Mouse (Mus musculus) hindbrain, postnatal 0 days (tissue): Measurements from ENCODE around the gene Mecom. TPM values are rescaled to one million over a fixed set of nuclear protein-coding genes. Genes with fewer than 3 reads are reported as not detected.
A peak's percentile ranks its signal among the peaks of the same experiment; 100 is the strongest.

ENCODE experiments used
- ATAC-seq: fragments of 200-750 bp; cut with Nextera tagmentation; 2 replicates; pipeline ENCODE4 v1.8.0; 2017; ENCODE audit warnings: mild to moderate bottlenecking, moderate TSS enrichment, moderate library complexity
- DNase-seq: peaks from one replicate; pipeline ENCODE4 v3.0.0-alpha.2; 2015; ENCODE audit warnings: low spot score
- H3K27ac ChIP-seq: fragments of 300-500 bp; sonication (generic); 2 replicates; pipeline ENCODE4 v1.5.1; 2014; ENCODE audit warnings: mild to moderate bottlenecking
- H3K27me3 ChIP-seq: fragments of 300-500 bp; sonication (generic); 2 replicates; pipeline ENCODE4 v1.6.1; 2014; ENCODE audit warnings: low read length, mixed read lengths; ENCODE audit not compliant: insufficient read depth
- H3K36me3 ChIP-seq: fragments of 300-500 bp; sonication (generic); 2 replicates; pipeline ENCODE4 v1.6.1; 2014; ENCODE audit warnings: low read length, mixed read lengths; ENCODE audit not compliant: insufficient read depth
- H3K4me1 ChIP-seq: fragments of 300-500 bp; sonication (generic); 2 replicates; pipeline ENCODE4 v1.6.1; 2014; ENCODE audit warnings: antibody characterized with exemption, low read length, mixed read lengths; ENCODE audit not compliant: insufficient read depth
- H3K4me2 ChIP-seq: fragments of 300-500 bp; sonication (generic); 2 replicates; pipeline ENCODE4 v1.6.1; 2014; ENCODE audit warnings: low read depth, mild to moderate bottlenecking, low read length, moderate library complexity, mixed read lengths
- H3K4me3 ChIP-seq: fragments of 300-500 bp; sonication (generic); 2 replicates; pipeline ENCODE4 v1.5.1; 2014; ENCODE audit warnings: low read length
- H3K9ac ChIP-seq: fragments of 300-500 bp; sonication (generic); replicated peaks from 2 replicates; pipeline ENCODE4 v1.6.1; 2014; ENCODE audit warnings: mild to moderate bottlenecking, low read length, moderate library complexity, mixed read lengths
- H3K9me3 ChIP-seq: fragments of 300-500 bp; sonication (generic); 2 replicates; pipeline ENCODE4 v1.6.1; 2016; ENCODE audit warnings: low read length, mixed read lengths
- CTCF ChIP-seq: IDR thresholded peaks from 2 replicates; pipeline ENCODE4 v1.5.1; 2016; ENCODE audit warnings: antibody characterized with exemption, control low read depth, low read depth
- WGBS: fragments of 180-500 bp; shearing (Covaris S2); extraction: QIAGEN DNeasy Blood & Tissue Kit; methylation state at CpG from one replicate; pipeline ENCODE4 v1.1.7; 2014; 5-methylcytosine and 5-hydroxymethylcytosine counted together
- polyA plus RNA-seq: library from polyadenylated mRNA; unstranded; fragments of >200 nt; fragmentation: Nextera tagmentation; extraction: Ambion mirVana; gene quantifications from 2 replicates; pipeline ENCODE4 v1.2.1, GENCODE M21; 2015
- total RNA-seq: library from RNA; depleted of rRNA; stranded (reverse); fragments of >200 nt; gene quantifications from 2 replicates; pipeline ENCODE4 v1.2.3, GENCODE M21; 2014

The Mecom gene
- total and polyA plus RNA-seq, 2 experiments from 2014 or later = 4.5 to 8.3 TPM

GRCm38 (mm10) chr3:30092481-30092880 lies 455.3 kb downstream of the Mecom start:
- no peak for DNase-seq
- no peaks in the 10 kb centered on the region for H3K36me3 ChIP-seq
- no peak overlapping the region for H3K9ac ChIP-seq
- no peak for ATAC-seq
- H3K27ac ChIP-seq = no peak overlapping the region
- H3K4me3 ChIP-seq = no peak overlapping the region
- no peaks in the 10 kb centered on the region for H3K27me3 ChIP-seq
- no peak for TF ChIP-seq CTCF
- H3K9me3 ChIP-seq = no peaks in the 10 kb centered on the region
- WGBS = 76% methylated on average over 7 of the region's 7 CpGs
- H3K4me1 ChIP-seq = no peaks in the 10 kb centered on the region
- no peak overlapping the region for H3K4me2 ChIP-seq

GRCm38 (mm10) chr3:30091860-30092259 lies 455.9 kb downstream of the Mecom start:
- H3K4me3 ChIP-seq = no peak overlapping the region
- H3K4me1 ChIP-seq = no peaks in the 10 kb centered on the region
- DNase-seq (no peak), ATAC-seq (no peak)
- H3K4me2 ChIP-seq = no peak overlapping the region
- no peaks in the 10 kb centered on the region for H3K9me3 ChIP-seq
- H3K36me3 ChIP-seq = no peaks in the 10 kb centered on the region
- no peak for TF ChIP-seq CTCF
- no peak overlapping the region for H3K27ac ChIP-seq
- H3K27me3 ChIP-seq = no peaks in the 10 kb centered on the region
- 82% methylated on average over 3 of the region's 3 CpGs for WGBS
- no peak overlapping the region for H3K9ac ChIP-seq

GRCm38 (mm10) chr3:30091401-30091800 lies 456.4 kb downstream of the Mecom start:
- Histone ChIP-seq H3K27me3 (no peaks in the 10 kb centered on the region), H3K9me3 (no peaks in the 10 kb centered on the region), H3K36me3 (no peaks in the 10 kb centered on the region), H3K4me3 (no peak overlapping the region), H3K4me2 (no peak overlapping the region), H3K27ac (no peak overlapping the region), H3K9ac (no peak overlapping the region), H3K4me1 (no peaks in the 10 kb centered on the region)
- 84% methylated on average over 1 of the region's 1 CpGs for WGBS
- no peak for ATAC-seq
- DNase-seq = no peak
- TF ChIP-seq CTCF = no peak

- no peak for DNase-seq
- no peak for TF ChIP-seq CTCF
- WGBS = 87% methylated on average over 6 of the region's 6 CpGs
- no peaks in the 10 kb centered on the region for H3K4me1 ChIP-seq
- no peak overlapping the region for H3K27ac ChIP-seq
- H3K9ac ChIP-seq = no peak overlapping the region
- no peaks in the 10 kb centered on the region for H3K9me3 ChIP-seq
- H3K4me3 ChIP-seq = no peak overlapping the region
- no peaks in the 10 kb centered on the region for H3K27me3 ChIP-seq
- H3K36me3 ChIP-seq = no peaks in the 10 kb centered on the region
- no peak overlapping the region for H3K4me2 ChIP-seq
- no peak for ATAC-seq
Observed at GRCm38 (mm10) chr3:30086139-30086538, 461.7 kb downstream of the Mecom start.

- 77% methylated on average over 1 of the region's 1 CpGs for WGBS
- Histone ChIP-seq H3K9ac (no peak overlapping the region), H3K27ac (no peak overlapping the region), H3K4me1 (no peaks in the 10 kb centered on the region), H3K27me3 (no peaks in the 10 kb centered on the region), H3K9me3 (no peaks in the 10 kb centered on the region), H3K4me3 (no peak overlapping the region), H3K36me3 (no peaks in the 10 kb centered on the region), H3K4me2 (no peak overlapping the region)
- TF ChIP-seq CTCF = no peak
- ATAC-seq = no peak
- no peak for DNase-seq
Observed at GRCm38 (mm10) chr3:30083842-30084241, 464.0 kb downstream of the Mecom start.

GRCm38 (mm10) chr3:30083268-30083667 lies 464.5 kb downstream of the Mecom start:
- 81% methylated on average over 9 of the region's 9 CpGs for WGBS
- H3K4me2 ChIP-seq = no peak overlapping the region
- no peak for DNase-seq
- H3K4me1 ChIP-seq = no peaks in the 10 kb centered on the region
- H3K4me3 ChIP-seq = no peak overlapping the region
- no peak overlapping the region for H3K27ac ChIP-seq
- no peak for ATAC-seq
- TF ChIP-seq CTCF = no peak
- no peak overlapping the region for H3K9ac ChIP-seq
- H3K9me3 ChIP-seq = no peaks in the 10 kb centered on the region
- H3K27me3 ChIP-seq = no peaks in the 10 kb centered on the region
- H3K36me3 ChIP-seq = no peaks in the 10 kb centered on the region

GRCm38 (mm10) chr3:30080827-30081226 lies 467.0 kb downstream of the Mecom start:
- no peak overlapping the region for H3K4me3 ChIP-seq
- H3K4me2 ChIP-seq = no peak overlapping the region
- ATAC-seq (no peak), DNase-seq (peak; percentile 33)
- 53% methylated on average over 7 of the region's 7 CpGs for WGBS
- H3K9ac ChIP-seq = no peak overlapping the region
- H3K4me1 ChIP-seq = no peaks in the 10 kb centered on the region
- peak; percentile 22; the same call in 1 of the 2 replicates for TF ChIP-seq CTCF
- H3K27me3 ChIP-seq = no peaks in the 10 kb centered on the region
- no peaks in the 10 kb centered on the region for H3K9me3 ChIP-seq
- no peaks in the 10 kb centered on the region for H3K36me3 ChIP-seq
- H3K27ac ChIP-seq = no peak overlapping the region
